Comparison of ENCODE assay signal across 18 mouse cellular contexts in genomic region chr4:12491306-12491705, GRCm38 (mm10).
A peak's percentile ranks its signal among the peaks of the same experiment; 100 is the strongest.
DNase-seq lines count a peak whose midpoint lies in the region; ATAC-seq lines count a peak whose summit lies in the region.
"Had no signal": no experiment of that assay in that cellular context is flagged by ENCODE, and none has a peak within 500 bp of the region (broad histone marks: within the 10 kb centered on the region; RNA-seq: fewer than 3 reads in every experiment).

No protein-coding gene starts in this region.

- no peaks in the 10 kb centered on the region for H3K9me3 ChIP-seq in heart, embryonic 12.5 days (replicated peaks)
- H3K9me3 ChIP-seq in limb, embryonic 13.5 days, result no peaks in the 10 kb centered on the region
- no peaks in the 10 kb centered on the region for H3K9me3 ChIP-seq in limb, embryonic 10.5 days (replicated peaks)
- H3K9me3 ChIP-seq: embryonic facial prominence, embryonic 13.5 days; forebrain, embryonic 13.5 days; hindbrain, embryonic 13.5 days had no signal

- DNase-seq in heart, adult 18-20 months, result peak; percentile 47 to 63
- no peak for DNase-seq in limb, embryonic 10.5 days (ENCODE audit: low spot score)
- peak; percentile 29 to 40 for DNase-seq in heart, postnatal 14 days
- no peak for DNase-seq in layer of hippocampus, postnatal 10 days (ENCODE audit: low spot score in 2 of 2)
- no peak for DNase-seq in layer of hippocampus, adult 11-12 months (ENCODE audit: low spot score)
- DNase-seq: adrenal gland, adult 2 months; adrenal gland, postnatal 25 days; cerebellum, adult 8-10 months; cerebellum, postnatal 14 days; forebrain, postnatal 0 days; kidney, adult 11 months; kidney, adult 9 months had no signal

- no peak overlapping the region for H3K27ac ChIP-seq in heart, embryonic 12.5 days (ENCODE audit: poor library complexity, severe bottlenecking)
- H3K27ac ChIP-seq in limb, embryonic 13.5 days, result no peak overlapping the region
- H3K27ac ChIP-seq in limb, embryonic 10.5 days, result no peak overlapping the region
- H3K27ac ChIP-seq: embryonic facial prominence, embryonic 13.5 days; forebrain, embryonic 13.5 days; hindbrain, embryonic 13.5 days; hindbrain, postnatal 0 days had no signal

- no peak overlapping the region for H3K4me2 ChIP-seq in heart, embryonic 12.5 days
- no peak overlapping the region for H3K4me2 ChIP-seq in limb, embryonic 13.5 days (replicated peaks)
- H3K4me2 ChIP-seq: embryonic facial prominence, embryonic 13.5 days; forebrain, embryonic 13.5 days; hindbrain, embryonic 13.5 days had no signal

- intact Hi-C loops in heart, postnatal 14 days (cut with DNase I), result no loop called here

- H3K9ac ChIP-seq in heart, embryonic 12.5 days, result no peak overlapping the region
- no peak overlapping the region for H3K9ac ChIP-seq in limb, embryonic 13.5 days
- H3K9ac ChIP-seq: embryonic facial prominence, embryonic 13.5 days; forebrain, embryonic 13.5 days; forebrain, postnatal 0 days; hindbrain, embryonic 13.5 days had no signal

- H3K36me3 ChIP-seq in heart, embryonic 12.5 days, result no peaks in the 10 kb centered on the region
- H3K36me3 ChIP-seq in limb, embryonic 13.5 days, result no peaks in the 10 kb centered on the region
- no peaks in the 10 kb centered on the region for H3K36me3 ChIP-seq in limb, embryonic 10.5 days
- H3K36me3 ChIP-seq: embryonic facial prominence, embryonic 13.5 days; hindbrain, embryonic 13.5 days had no signal

- H3K4me3 ChIP-seq in heart, embryonic 12.5 days, result no peak overlapping the region
- no peak overlapping the region for H3K4me3 ChIP-seq in limb, embryonic 13.5 days
- H3K4me3 ChIP-seq in limb, embryonic 10.5 days, result no peak overlapping the region
- H3K4me3 ChIP-seq: embryonic facial prominence, embryonic 13.5 days; forebrain, embryonic 13.5 days; hindbrain, embryonic 13.5 days had no signal

- WGBS in heart, embryonic 12.5 days, result 81% methylated on average over 6 of the region's 6 CpGs
- 55% methylated on average over 6 of the region's 6 CpGs for WGBS in limb, embryonic 13.5 days
- 89% methylated on average over 6 of the region's 6 CpGs for WGBS in limb, embryonic 10.5 days

- no peak for ATAC-seq in heart, embryonic 12.5 days (ENCODE audit: insufficient number of reproducible peaks, low FRiP score)
- ATAC-seq in limb, embryonic 13.5 days (ENCODE audit: low FRiP score, low read depth), result peak; percentile 59
- ATAC-seq: forebrain, embryonic 13.5 days; forebrain, postnatal 0 days; hindbrain, postnatal 0 days had no signal

- no peaks in the 10 kb centered on the region for H3K4me1 ChIP-seq in heart, embryonic 12.5 days (replicated peaks)
- no peaks in the 10 kb centered on the region for H3K4me1 ChIP-seq in limb, embryonic 13.5 days
- no peaks in the 10 kb centered on the region for H3K4me1 ChIP-seq in limb, embryonic 10.5 days
- H3K4me1 ChIP-seq: embryonic facial prominence, embryonic 13.5 days; forebrain, embryonic 13.5 days had no signal

- H3K27me3 ChIP-seq in heart, embryonic 12.5 days (replicated peaks), result no peaks in the 10 kb centered on the region
- H3K27me3 ChIP-seq in limb, embryonic 13.5 days, result no peaks in the 10 kb centered on the region
- H3K27me3 ChIP-seq in limb, embryonic 10.5 days (ENCODE audit: low read depth, poor library complexity, severe bottlenecking), result no peaks in the 10 kb centered on the region
- H3K27me3 ChIP-seq: embryonic facial prominence, embryonic 13.5 days; forebrain, embryonic 13.5 days; hindbrain, embryonic 13.5 days had no signal

Comparison
In these comparisons a context has a peak if more than half of its experiments do, and no peak if none do; other contexts are left out.
1. DNase-seq: peak in heart, adult 18-20 months (2 of 2) and heart, postnatal 14 days (2 of 2); none in limb, embryonic 10.5 days (single experiment), layer of hippocampus, postnatal 10 days (0 of 2) and layer of hippocampus, adult 11-12 months (single experiment).